Mouse (Mus musculus) B cell, adult 2 months (primary cell): ENCODE data around the gene Vmn1r171.
"Not testable (repeated sequence)": the region's sequence is repeated elsewhere in the genome, so short reads cannot be mapped to it uniquely, and the experiment has no call there.

ENCODE experiments used
- DNase-seq, 2 experiments: peaks; one replicate each; pipeline ENCODE4 v3.0.0; 2022

The Vmn1r171 gene

GRCm38 (mm10) chr7:23630422-23630821 is at the start of gene Vmn1r171:
Vmn1r171 (plus strand) TSS chr7:23630722.
- no peak for DNase-seq

- DNase-seq: not testable (repeated sequence)
Measured at GRCm38 (mm10) chr7:23605875-23606274, 24.6 kb upstream of the Vmn1r171 start, which contains the start of gene Vmn1r170. Vmn1r170 (plus strand) TSS chr7:23606175.

- no peak for DNase-seq
Measured at GRCm38 (mm10) chr7:23658016-23658415, 27.5 kb downstream of the Vmn1r171 start, which contains the start of gene Vmn1r172. Vmn1r172 (plus strand) TSS chr7:23658316.
